Mouse (Mus musculus): ENCODE results near the gene Rtp1. TPM values are rescaled to one million over a fixed set of nuclear protein-coding genes. Genes with fewer than 3 reads are reported as not detected.

Rtp1 gene
- 0.03 TPM in 1 of 2 replicates, not detected in the other for polyA plus RNA-seq (2012; rRNA removed)

DNA sequence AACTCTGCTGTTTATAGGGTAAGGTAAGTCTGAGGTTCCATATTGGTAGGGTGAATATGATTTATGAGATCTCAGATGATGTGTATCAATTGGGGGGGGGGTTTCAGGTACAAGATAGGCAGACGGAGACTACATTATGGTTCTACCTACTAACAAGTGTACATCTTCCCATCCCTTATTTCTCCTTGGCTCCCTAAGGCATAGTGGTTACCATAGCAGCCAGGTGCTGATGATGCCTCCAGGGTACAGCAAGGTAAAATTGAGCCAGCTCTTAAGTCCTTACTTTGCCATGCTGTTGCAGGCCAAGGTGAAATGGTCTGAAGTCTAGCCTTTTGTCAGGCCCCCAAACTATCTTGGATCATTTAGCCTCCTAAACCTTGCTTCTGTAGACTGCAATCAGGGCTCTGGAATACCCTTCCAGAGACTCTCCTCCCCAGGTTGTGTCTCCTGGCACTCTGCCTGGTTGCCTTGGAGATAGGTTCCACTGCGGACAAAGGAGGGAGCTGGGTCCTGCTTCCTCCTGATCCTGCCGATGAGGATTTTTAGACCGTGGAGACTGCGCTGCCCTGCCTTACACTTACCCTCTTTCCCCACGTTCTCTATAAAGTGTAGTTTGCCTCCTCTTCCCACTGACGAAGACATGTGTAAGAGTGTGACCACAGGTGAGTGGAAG is at the start of gene Rtp1:
Gene Rtp1, plus strand, starts transcription at position 487 of the 673 bp plus-strand sequence.
- no peak for DNase-seq (ENCODE audit: low read depth)

DNA sequence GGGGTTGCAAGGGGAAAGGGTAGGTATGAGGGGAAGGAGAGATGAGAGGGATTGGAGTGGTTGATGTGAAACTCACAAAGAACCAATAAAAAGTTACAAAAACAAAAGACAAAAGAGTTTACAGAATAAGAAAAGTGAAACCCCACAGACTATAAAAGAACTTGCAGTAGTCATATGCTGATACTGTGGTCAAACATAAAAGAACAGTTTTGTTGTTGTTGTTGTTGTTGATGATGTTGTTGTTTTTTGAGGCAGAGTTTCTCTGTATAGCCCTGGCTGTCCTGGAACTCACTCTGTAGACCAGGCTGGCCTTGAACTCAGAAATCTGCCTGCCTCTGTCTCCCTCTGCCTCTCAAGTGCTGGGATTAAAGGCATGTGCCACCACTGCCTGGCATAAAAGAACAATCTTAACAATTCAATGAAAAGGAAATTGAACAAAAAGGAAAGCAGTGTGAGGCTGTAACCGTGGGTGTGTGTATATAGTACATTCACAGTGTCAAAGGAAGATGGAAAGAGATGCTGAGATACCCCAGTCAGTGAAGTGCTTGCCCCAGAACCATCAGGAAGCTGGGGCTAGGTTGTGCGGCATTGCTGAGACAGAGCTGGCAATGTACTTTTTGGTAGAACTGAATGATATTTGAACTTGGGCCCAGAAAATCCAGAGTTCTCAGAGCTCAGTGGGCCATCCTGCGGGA is 49.2 kb upstream of the Rtp1 start:
- no peak for DNase-seq (ENCODE audit: low read depth)

DNA sequence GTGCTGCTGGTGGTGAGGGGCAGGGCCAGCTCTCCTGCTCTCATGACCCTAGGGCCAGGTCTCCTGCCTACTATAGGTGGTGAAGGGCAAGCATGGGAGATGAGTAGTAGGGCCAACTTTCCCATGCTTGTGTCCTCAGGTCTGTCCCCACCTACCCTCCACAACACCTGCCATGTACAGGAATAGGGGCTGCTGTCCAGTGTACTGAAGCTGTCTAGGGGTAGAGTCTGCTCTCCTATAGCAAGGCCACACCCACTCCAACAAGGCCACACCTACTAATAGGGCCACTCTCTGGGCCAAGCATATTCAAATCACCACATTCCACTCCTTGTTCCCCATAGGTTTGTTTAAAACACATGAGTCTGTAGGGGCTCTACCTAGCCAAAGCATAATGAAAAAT is 44.6 kb upstream of the Rtp1 start:
- no peak for DNase-seq (ENCODE audit: low read depth)

DNA sequence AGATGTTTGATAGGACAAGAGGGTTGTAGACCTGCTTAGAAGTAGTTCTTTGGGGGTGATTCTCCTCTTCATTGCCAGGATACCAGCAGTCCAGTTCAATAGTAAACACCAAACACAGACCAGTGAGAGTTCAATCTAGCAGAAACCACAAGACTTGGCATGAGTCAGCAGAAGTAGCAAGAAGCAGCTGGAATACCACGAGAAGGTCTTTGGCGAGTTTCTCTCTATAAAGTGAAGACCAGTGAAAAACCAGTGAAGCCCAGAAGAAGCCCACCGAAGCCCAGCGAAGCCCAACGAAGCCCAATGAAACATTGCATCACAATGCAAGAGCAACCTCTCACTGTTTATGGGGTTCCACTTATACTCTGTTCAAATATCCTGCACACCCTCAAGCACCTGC is 31.0 kb upstream of the Rtp1 start:
- DNase-seq (ENCODE audit: low read depth), result no peak

DNA sequence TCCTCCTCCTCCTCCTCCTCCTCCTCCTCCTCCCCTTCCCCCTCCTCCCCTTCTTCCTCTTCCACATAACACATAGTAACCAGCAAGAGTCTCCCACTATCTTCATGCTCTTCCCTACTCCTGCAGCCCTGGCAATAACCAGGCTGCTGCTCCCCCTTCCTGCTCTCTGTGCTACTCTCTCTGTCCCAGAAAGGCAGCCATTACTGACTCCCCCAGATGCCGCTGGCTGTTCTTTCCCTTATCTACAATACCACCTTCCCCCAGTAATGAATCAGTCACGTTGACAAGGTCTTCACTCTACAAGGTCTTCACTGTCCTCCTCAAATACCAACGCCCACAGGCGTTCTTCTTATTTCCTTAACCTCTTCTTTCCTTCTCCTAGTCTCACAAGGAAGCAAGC is 27.5 kb upstream of the Rtp1 start:
- no peak for DNase-seq (ENCODE audit: low read depth)

DNA sequence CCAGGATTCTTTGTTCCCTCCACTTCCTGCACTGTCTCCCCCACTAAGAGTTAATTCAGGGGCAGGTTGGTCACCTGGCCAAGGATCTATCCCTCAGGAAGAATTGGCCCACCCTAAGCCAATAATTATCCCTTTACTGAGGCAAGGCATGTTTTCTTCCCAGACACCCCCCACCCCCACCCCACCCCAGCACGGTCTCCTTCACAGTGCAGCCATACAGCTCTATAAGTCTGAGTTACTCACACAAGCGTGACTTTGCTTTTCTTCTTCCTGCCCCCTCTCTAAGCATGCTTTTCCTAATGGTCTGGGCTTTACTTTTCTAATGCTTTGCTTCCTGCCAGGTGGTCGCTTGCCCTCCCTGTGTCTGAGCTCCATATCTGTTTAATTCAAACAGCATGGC is 27.0 kb upstream of the Rtp1 start:
- DNase-seq (ENCODE audit: low read depth), result no peak

DNA sequence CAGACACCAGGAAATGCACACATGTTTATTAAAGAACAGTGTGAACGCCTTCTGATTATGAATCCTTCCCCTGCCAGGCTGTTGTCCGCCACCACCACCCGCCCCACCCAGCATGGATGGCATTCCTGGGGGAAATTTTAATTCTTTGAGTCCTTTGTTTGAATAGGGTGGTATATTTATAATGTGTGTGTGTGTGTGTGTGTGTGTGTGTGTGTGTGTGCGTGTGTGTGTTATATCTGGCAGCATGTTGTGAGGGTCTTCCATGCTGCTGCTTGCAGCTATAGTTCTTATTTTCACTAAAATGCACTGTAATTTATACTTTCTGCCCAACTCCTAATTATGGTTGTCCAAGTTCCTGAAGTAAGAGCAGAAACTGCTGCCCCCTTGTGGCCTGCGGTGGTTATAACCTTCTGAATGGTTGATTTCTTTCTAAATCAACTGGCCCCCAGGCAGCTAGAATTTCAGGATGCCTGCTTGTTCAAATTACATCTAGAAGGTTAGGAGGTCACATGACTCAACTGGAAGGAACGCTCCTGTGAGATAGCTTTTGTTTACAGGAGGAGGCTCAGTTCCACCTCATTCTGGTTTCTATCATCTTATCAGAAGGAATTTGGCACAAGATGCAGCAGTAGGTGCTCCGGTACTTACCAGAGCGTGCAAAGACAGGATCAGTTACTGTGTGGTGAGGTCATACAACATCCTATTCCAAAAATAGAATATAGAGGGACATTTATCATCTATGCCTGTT is 25.8 kb upstream of the Rtp1 start:
- peak; percentile 24 for DNase-seq (ENCODE audit: low read depth)

DNA sequence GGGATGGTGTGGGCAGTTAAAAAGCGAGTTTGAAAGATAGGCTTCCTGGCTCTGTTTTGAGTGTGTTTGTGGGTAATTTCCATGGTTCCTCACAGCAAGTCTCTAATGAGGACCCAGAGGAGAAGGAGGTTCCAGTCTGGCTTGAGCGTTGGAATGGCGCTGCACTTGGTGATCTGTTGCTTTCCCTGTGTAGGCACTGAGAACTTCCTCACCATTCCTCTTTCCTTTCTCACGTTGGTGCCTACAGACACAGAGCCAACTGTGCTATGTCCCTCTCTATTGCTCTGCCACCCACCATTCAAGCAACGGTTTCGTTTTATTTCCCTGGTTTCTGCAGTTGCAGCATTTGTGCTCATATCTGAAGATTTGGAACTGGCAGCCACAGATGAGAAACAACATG is 16.0 kb upstream of the Rtp1 start:
- DNase-seq (ENCODE audit: low read depth), result no peak

DNA sequence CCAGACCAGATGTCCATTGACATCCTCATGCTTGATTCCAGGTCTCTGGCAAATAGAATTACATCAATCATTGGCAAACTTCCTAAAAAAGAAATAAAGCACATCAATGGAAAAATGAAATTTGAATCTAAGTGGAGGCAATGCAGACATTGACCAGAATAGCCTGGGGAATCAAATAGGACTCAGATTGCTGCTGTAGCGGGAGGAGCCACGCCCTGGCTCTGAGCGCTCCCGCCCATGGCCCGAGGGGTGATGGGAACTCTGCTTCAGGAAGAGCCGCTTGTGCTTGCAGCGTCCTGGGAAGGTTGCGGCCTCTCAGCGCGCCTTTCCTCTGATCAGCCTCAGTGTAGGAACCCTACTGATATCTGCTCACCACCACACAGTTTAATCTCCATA is 12.7 kb upstream of the Rtp1 start:
- DNase-seq (ENCODE audit: low read depth), result no peak

DNA sequence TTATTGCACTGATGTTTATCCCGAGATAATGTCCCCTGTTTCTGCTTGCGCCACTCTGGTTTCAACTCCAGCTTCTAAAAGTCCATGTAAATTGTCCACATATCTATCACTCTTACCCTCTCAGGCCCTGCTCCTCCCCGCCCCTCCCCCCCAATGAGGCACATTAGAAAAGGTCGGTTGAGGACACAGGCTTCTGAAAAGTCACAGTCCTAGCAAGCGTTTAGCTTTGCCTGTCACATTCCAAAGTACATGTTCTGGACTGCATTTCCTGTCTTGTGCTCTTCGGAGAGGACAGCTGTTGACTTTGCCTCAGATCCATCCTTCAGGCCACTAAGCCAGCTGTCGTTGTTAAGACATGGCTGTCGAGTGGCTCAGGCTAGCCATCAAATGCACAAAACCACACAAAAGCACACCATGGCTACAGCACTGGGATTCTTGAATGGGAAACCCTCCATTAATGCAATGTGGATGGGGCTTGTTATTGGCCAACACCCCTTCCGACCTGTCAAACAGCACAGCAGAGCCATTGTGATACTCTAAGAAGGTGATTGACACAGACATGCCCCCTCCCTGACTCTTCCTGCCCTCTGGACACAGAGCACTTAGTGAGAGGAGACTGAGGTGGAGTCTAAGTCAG is 12.2 kb upstream of the Rtp1 start:
- no peak for DNase-seq (ENCODE audit: low read depth)

DNA sequence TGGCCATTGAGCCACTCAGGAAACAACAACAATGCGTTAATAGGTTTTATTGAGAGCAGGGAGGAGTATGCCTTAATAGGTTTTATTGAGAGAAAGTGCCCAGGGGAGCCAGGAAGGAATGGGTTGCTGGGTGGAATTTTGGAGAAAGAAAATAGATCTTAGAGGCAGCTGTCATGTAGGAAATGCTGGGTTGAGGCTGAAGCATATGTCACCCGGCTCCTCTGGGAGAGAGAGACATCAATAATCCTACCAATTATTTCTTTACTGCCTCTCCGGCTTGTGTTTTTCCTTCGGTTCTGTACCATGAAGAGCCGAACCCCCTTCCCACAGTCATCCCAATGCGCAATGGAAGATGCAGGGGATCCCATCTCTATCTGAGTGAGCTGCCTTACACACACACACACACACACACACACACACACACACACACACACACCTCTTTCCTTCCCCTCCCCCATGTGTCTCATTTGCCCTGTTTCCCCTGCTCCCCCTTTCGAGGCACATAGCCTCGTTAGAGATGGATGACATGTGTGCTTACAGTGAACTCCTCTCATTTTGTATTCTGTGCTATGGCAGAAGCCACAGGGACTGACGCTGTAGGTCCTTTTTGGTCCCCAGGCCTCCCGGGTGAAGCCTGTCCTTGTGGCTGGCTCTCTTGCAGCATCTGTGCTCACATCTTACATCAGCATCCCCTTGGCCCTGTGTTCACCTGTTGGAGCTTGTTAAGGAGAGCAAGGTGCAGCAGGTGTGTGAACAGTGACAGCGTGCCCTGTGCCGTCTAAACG is 11.3 kb upstream of the Rtp1 start:
- DNase-seq (ENCODE audit: low read depth), result no peak

DNA sequence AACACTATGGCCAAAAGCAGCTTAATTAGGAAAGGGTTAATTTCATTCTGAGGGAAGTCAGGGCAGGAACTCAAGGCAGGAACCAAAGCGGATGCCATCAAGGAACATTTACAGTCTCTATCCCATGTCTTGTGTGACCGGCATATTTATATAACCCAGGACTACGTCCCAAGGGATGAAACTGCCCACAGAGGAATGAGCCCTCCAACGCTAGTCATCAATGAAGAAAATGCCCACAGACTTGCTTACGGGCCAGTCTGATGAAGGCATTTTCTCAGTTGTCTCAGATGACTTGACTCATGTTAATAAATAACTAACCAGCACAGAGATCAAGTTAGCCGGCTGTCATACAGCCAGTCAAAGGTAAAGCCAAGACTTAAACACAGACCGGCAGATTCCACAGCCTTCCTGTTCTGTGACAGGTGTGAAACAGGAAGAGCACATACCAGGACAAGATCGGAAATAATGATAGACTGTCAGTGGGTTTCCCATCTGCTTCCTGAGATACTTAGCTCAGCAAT is 9.3 kb upstream of the Rtp1 start:
- no peak for DNase-seq (ENCODE audit: low read depth)

DNA sequence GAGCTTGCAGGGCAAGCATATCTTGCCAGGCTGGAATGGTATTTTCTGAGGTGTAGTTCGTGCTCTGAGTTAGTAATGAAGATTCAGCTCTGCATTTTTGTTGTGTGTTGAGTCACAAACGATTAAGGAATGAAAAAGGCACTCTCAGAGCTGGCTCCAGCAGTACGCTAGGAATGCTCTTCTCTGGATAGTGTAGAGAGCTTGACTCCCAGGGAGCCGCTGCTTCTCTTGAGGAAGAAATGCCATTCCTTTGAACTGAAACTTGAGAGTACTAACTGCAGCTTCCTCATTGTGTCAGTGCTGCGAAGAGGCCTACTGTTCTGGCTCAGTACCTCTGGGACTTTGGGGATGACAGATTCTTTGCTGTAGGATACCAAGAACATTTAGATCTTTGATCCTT is 5.1 kb upstream of the Rtp1 start:
- DNase-seq (ENCODE audit: low read depth), result no peak

DNA sequence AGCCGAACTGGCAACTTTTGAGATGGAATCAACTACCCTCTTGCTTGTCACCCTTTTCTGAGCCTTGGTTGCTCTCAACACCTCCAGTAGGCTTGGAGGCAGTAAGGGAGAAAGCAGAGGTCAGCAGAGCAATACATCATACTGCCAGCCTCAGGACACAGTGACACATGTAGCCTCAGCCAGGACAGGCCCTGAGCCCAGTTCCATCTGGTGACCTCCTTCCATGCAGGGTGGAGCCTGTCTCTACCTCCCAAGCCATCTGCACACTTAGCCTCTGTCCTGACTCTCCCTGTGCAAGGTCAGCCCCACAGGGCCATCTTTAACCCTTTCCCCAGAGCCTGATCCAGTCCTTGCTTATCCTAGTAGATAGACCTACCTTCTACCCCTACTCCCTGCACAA is 1.2 kb upstream of the Rtp1 start:
- no peak for DNase-seq (ENCODE audit: low read depth)

DNA sequence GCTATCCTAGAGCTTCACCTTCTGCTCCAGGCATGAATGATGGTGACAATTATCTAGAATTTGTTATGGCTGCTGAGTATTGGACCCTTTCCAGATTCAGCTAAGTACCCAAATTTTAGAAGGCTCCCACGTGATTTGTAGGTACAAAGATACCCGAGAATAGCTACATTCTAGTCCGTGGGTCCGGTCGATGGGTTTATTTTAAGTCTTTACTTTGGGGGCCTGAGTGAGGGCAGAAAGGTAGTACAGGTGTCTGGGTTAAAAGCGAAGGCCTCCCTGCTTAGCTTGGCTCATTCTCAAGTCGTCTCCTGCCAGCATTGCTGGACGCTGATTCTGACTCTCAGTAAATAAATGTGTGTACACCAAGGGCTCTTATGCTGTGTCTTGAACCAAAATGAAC is 1.1 kb downstream of the Rtp1 start:
- no peak for DNase-seq (ENCODE audit: low read depth)

DNA sequence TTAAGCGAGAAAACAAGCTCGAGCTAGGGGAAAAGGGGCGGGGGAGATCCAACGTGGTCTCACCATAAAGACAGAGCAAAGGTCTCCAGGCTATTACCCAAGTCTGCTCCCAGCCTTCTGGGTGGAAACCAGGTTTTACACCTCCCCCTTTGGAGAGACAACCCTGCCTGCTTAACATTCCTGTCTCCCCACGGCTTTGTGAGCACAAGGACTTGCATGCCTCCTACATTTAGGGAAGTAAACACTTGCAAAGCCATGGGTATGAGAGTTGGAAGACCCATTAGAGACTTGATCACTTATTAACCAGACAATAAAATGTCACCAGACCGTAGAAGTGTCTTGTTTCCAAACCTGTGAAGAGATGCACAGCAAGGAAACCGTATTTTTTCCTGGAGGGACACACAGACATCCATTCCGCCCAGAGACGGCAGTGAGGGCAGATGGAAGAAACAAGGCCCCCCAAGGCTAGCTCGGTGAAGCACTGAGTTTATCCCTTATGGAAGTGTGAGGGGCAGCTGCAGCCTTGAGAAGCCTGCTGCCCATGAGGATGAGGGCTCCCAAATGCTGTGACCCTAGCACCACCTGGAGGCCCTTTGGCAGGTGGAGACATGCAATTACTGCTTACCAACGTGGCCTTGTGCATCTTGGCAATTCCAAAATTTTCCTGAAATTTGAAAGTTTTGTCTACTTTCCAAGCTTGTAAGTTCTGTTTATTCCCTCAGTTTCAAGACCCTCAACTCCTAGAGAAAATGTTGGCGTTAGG is 8.7 kb downstream of the Rtp1 start:
- DNase-seq (ENCODE audit: low read depth), result no peak

DNA sequence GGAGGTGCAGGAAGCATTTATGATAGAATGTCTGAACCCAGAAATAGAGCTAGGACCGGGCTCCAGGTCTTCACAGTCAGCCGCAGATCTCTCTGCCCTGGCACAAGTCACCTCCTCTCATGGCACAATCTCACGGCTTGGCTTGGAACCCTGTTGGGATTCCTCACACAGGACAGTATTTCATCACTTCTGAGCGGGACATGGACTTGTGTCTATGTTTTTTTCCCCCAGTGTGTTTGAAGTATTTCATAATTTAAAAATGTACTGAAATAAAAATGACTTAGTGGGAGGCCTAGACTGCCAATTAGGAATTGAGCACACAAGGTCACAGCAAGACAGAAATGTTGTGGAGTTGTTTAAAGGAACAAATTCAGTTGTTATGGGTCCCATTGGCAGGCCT is 15.3 kb downstream of the Rtp1 start:
- DNase-seq (ENCODE audit: low read depth), result peak; percentile 58

DNA sequence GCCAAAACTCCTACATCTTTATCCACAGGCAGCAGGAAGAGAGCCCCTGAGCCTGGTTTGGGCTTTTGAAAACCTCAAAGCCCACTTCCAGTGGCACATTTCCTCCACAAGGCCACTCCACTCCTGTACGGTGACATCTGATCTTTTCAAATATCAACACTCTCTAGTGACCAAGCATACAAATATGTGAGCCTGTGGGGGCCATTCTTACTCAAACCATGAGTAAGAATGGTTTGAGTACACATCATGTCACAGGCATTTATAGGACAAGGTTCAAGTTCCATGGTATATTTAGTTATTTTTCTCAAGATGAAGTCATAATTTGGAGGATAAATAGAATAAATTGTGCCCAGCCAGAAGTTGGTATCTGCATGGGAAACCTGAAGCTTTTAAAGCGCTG is 21.0 kb downstream of the Rtp1 start:
- no peak for DNase-seq (ENCODE audit: low read depth)

DNA sequence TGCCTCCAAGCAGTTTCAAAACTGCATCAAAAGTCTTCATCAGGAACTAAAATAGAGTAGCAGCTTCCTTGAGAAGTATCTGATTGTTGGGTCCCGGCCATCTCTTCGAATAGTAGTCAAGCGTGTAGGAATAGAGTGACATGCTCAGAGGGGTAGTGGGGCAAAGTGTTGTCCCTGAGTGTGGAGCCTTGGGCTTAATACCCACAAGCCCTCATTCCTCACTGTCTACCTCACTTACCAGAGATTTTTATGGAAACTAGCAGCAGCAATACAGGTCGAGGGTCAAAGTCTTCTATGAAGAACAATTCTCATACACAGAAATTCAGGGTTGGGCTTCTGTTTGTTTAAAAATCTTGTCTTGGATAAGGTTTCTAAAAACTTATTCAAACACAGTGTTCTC is 21.9 kb downstream of the Rtp1 start:
- no peak for DNase-seq (ENCODE audit: low read depth)

DNA sequence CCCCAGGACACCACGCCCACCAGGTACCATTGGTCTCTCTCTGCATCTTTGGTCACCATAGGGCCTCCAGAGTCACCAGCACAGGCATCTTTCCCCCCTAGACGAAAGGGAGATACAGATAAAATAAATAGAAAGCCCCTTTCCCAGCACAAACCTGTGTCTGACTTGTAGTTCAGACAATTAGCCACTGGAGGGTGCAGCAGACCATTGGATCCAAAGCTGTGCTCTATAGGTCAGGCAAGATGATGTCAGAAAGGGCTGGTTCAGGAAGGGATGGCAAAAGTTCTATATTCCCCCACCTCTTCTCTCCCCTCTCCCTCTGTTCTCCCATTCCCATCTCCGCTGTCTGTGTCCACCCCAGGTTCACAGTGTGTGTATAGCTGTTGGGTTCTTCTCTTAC is 23.5 kb downstream of the Rtp1 start:
- DNase-seq (ENCODE audit: low read depth), result no peak

DNA sequence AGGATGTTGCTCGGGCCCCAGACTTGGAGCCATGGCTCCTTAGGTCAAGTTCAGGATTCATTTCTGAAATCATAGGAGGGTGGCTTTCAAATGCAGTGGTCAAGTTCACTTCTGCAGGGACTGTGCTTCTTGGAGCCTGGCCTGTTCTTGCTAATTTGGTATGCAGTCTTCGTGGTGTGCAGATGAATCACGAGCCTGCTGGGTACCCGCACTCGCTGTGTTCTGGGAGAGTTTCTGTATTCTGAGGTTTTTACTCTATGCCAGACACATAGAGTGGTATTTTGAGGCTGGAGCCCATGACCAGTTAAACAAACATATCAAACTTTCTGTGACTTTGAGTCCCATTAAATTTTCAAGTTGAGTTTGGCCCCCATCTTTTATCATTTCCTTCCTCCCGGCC is 25.4 kb downstream of the Rtp1 start:
- DNase-seq (ENCODE audit: low read depth), result no peak

Data from gonadal fat pad, adult 2 months (tissue).